Mouse (Mus musculus): ENCODE measurements at regions not wholly inside any gene's neighbourhood (a gene's known extent, or its start where the extent isn't known, plus 50 kb on each side); places are given as distances from the start of the nearest gene placed in this dataset.

DNA sequence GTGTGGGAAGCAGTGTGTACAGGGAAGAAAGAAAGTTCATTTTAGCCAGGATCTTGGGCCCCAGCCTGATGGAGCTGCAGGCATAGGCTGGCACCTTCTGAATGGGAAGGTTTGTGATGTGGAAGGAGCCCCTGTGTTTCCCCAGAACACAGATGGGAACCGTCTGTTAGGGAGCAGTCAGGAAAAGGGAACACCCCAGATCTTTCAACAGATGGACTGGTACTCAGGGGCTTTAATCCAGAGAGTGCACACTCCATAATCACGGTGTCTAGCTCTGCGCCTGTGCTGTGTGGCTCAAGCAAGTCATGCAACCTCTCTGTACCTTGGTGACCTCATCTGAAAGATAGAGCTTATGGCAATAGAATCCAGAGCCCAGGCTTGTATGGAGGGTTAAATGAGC is 109.6 kb downstream of the Efnb1 start:
- no peak for TF ChIP-seq CTCF (IDR thresholded peaks at IDR 0.05)
- TF ChIP-seq EP300 (IDR thresholded peaks at IDR 0.05) = no peak
